Mouse (Mus musculus): ENCODE data around the gene Atp6v1g2.

- no peak for TF ChIP-seq CTCF (IDR thresholded peaks at IDR 0.05; ENCODE audit: control insufficient read depth, insufficient read depth, insufficient read length)
- TF ChIP-seq CEBPB (IDR thresholded peaks at IDR 0.05; ENCODE audit: low read depth), result no peak
- no peak for TF ChIP-seq USF1 (IDR thresholded peaks at IDR 0.05; ENCODE audit: low read depth)
- no peak for TF ChIP-seq MYOD1 (IDR thresholded peaks at IDR 0.05; ENCODE audit: control insufficient read depth, insufficient read length, low read depth)
- no peak for TF ChIP-seq MAX (IDR thresholded peaks at IDR 0.05)
Measured at GRCm38 (mm10) chr17:35280276-35280675, 46.8 kb downstream of the Atp6v1g2 start.
